Mouse (Mus musculus) hindbrain, embryonic 13.5 days (tissue): ENCODE results near the gene Pigf. TPM values are rescaled to one million over a fixed set of nuclear protein-coding genes. Genes with fewer than 3 reads are reported as not detected.

Experiments
- ATAC-seq: fragments of 200-750 bp; cut with Nextera tagmentation; 2 replicates; pipeline ENCODE4 v1.8.0; 2017; ENCODE audit warnings: moderate TSS enrichment; ENCODE audit not compliant: low FRiP score
- H3K27ac ChIP-seq: fragments of 300-500 bp; sonication (generic); 2 replicates; pipeline ENCODE4 v1.5.1; 2015; ENCODE audit warnings: inconsistent platforms, mild to moderate bottlenecking, moderate library complexity
- H3K27me3 ChIP-seq: fragments of 300-500 bp; sonication (generic); 2 replicates; pipeline ENCODE4 v1.6.1; 2015; ENCODE audit warnings: mild to moderate bottlenecking, inconsistent platforms
- H3K36me3 ChIP-seq: fragments of 300-500 bp; sonication (generic); 2 replicates; pipeline ENCODE4 v1.6.1; 2015; ENCODE audit warnings: mild to moderate bottlenecking, inconsistent platforms
- H3K4me1 ChIP-seq: fragments of 300-500 bp; sonication (generic); replicated peaks from 2 replicates; pipeline ENCODE4 v1.6.1; 2015; ENCODE audit warnings: inconsistent platforms
- H3K4me2 ChIP-seq: fragments of 300-500 bp; sonication (generic); 2 replicates; pipeline ENCODE4 v1.6.1; 2015; ENCODE audit warnings: inconsistent platforms, mild to moderate bottlenecking, moderate library complexity
- H3K4me3 ChIP-seq: fragments of 300-500 bp; sonication (generic); 2 replicates; pipeline ENCODE4 v1.5.1; 2015; ENCODE audit warnings: mild to moderate bottlenecking, inconsistent platforms
- H3K9ac ChIP-seq: fragments of 300-500 bp; sonication (generic); 2 replicates; pipeline ENCODE4 v1.6.1; 2015; ENCODE audit warnings: mild to moderate bottlenecking, inconsistent platforms
- H3K9me3 ChIP-seq: fragments of 300-500 bp; sonication (generic); 2 replicates; pipeline ENCODE4 v1.6.1; 2016; ENCODE audit warnings: inconsistent platforms
- WGBS: fragments of 180-500 bp; shearing (Covaris S2); methylation state at CpG from one replicate; pipeline ENCODE4 v1.1.7; 2015; 5-methylcytosine and 5-hydroxymethylcytosine counted together
- polyA plus RNA-seq: library from polyadenylated mRNA; unstranded; fragments of >200 nt; fragmentation: Nextera tagmentation; extraction: Ambion mirVana; gene quantifications from 2 replicates; pipeline ENCODE4 v1.2.1, GENCODE M21; 2015

Gene Pigf
- polyA plus RNA-seq, 1 experiment from 2014 or later: 37.0 TPM

DNA sequence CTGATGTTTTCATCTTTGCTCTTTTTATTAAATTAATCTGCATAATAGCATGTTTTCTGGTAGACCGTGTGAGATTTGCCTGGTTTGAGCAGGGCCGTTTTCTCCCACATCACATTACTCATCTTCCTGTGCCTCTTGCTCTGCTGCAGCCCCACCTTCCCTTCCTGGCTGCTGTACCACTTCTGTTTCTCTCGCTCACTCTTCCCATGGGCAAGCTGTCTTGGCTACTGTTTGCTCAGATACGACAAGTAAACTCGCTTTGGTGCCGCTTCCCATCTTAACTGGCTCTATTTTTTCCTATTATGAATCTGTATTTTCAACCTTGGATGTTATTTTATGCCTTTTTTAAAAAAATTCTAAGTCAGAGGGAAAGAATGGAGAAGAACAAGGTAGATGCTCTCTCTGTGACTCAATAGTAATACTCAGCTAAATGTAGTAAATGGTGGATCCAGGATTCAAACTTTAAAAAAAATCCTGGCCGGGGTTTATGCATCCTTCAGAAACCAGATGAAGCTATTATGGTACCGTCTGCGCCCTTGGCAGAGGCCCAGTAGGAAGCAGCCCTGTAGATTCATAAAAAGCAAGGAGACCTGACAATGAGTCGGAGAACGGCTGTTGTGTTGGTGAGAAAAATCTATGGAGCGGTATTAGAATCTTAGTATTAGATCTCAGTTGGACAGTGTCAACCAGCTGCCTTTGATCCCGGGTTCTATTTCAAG, 13.7 kb downstream of the Pigf start:
- Histone ChIP-seq H3K36me3 (peaks cover 23% of the 10 kb centered on the region), H3K9me3 (no peaks in the 10 kb centered on the region), H3K4me1 (no peaks in the 10 kb centered on the region), H3K9ac (no peak overlapping the region), H3K4me2 (no peak overlapping the region), H3K4me3 (no peak overlapping the region), H3K27ac (no peak overlapping the region), H3K27me3 (no peaks in the 10 kb centered on the region)
- WGBS: 85% methylated on average over 13 of the region's 13 CpGs
- ATAC-seq: no peak

DNA sequence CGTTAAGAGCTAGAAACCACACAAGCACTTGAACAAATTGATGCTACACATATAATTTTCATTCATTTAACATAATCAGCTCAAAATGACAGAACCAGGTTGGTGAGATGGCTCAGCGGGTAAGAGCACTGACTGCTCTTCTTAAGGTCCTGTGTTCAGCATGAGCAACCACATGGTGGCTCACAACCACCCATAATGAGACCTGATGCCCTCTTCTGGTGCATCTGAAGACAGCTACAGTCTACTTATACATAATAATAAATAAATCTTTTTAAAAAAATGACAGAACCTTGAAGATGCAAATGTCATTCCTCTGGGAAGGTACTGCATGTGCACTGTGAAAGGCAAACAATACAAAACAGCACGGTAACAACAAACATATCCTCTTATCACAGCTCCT, 16.3 kb downstream of the Pigf start:
- WGBS: 88% methylated on average over 3 of the region's 3 CpGs
- no peak for ATAC-seq

DNA sequence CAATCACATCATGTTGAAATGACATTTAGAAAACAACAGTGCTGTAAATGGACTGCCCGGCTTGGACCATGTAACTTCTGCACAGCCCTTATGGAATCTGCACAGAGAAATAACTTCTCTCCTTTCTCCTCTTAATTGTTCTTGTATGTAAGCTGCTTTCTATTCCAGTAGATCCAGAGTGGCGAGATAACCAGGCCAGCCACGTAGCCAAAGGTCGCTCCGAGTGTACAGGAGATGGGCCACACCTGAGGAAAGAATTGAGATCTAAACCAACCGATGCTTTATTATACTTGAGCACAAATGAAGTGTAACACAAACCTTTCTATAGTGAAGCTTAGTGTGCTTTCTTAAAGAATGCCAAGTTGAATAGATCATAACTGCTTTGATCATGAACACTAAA, 27.9 kb downstream of the Pigf start:
- no peak overlapping the region for H3K27ac ChIP-seq
- H3K36me3 ChIP-seq: peaks cover 12% of the 10 kb centered on the region
- no peaks in the 10 kb centered on the region for H3K27me3 ChIP-seq
- no peak overlapping the region for H3K4me2 ChIP-seq
- no peaks in the 10 kb centered on the region for H3K9me3 ChIP-seq
- H3K4me1 ChIP-seq: no peaks in the 10 kb centered on the region
- WGBS: 95% methylated on average over 6 of the region's 6 CpGs
- no peak overlapping the region for H3K4me3 ChIP-seq
- no peak for ATAC-seq
- no peak overlapping the region for H3K9ac ChIP-seq

More for the DNA sequence above, 16.3 kb downstream of the Pigf start:
- Histone ChIP-seq H3K36me3 (peaks cover 15% of the 10 kb centered on the region), H3K9me3 (no peaks in the 10 kb centered on the region), H3K27ac (no peak overlapping the region), H3K9ac (no peak overlapping the region), H3K4me1 (no peaks in the 10 kb centered on the region), H3K4me2 (no peak overlapping the region), H3K4me3 (no peak overlapping the region), H3K27me3 (no peaks in the 10 kb centered on the region)

- Histone ChIP-seq H3K27ac (no peak overlapping the region), H3K9ac (no peak overlapping the region), H3K36me3 (no peaks in the 10 kb centered on the region), H3K4me3 (no peak overlapping the region), H3K4me1 (peaks cover 17% of the 10 kb centered on the region), H3K27me3 (no peaks in the 10 kb centered on the region), H3K9me3 (no peaks in the 10 kb centered on the region), H3K4me2 (no peak overlapping the region)
- no peak for ATAC-seq
- WGBS: 92% methylated on average over 8 of the region's 8 CpGs
These were observed 33.9 kb downstream of the Pigf start for GRCm38 (mm10) chr17:86991306-86991705.

GRCm38 (mm10) chr17:86988601-86989184, 36.5 kb downstream of the Pigf start:
- Histone ChIP-seq H3K4me3 (no peak overlapping the region), H3K36me3 (no peaks in the 10 kb centered on the region; the same call in 1 of the 2 replicates), H3K4me1 (peaks cover 32% of the 10 kb centered on the region), H3K27ac (0 out of 2 replicates have a peak overlapping the region, but pooled peaks have one; percentile 9), H3K4me2 (no peak overlapping the region), H3K9me3 (no peaks in the 10 kb centered on the region), H3K27me3 (no peaks in the 10 kb centered on the region), H3K9ac (no peak overlapping the region)
- WGBS: 63% methylated on average over 6 of the region's 6 CpGs
- ATAC-seq: peak; percentile 24; the same call in 1 of the 2 replicates

GRCm38 (mm10) chr17:86988161-86988560, 37.0 kb downstream of the Pigf start:
- 88% methylated on average over 5 of the region's 5 CpGs for WGBS
- H3K4me2 ChIP-seq: no peak overlapping the region
- H3K27me3 ChIP-seq: no peaks in the 10 kb centered on the region
- H3K36me3 ChIP-seq: no peaks in the 10 kb centered on the region; the same call in 1 of the 2 replicates
- peaks cover 32% of the 10 kb centered on the region for H3K4me1 ChIP-seq
- no peak overlapping the region for H3K4me3 ChIP-seq
- no peak overlapping the region for H3K27ac ChIP-seq
- H3K9ac ChIP-seq: no peak overlapping the region
- no peaks in the 10 kb centered on the region for H3K9me3 ChIP-seq
- ATAC-seq: no peak; the same call in 1 of the 2 replicates

DNA sequence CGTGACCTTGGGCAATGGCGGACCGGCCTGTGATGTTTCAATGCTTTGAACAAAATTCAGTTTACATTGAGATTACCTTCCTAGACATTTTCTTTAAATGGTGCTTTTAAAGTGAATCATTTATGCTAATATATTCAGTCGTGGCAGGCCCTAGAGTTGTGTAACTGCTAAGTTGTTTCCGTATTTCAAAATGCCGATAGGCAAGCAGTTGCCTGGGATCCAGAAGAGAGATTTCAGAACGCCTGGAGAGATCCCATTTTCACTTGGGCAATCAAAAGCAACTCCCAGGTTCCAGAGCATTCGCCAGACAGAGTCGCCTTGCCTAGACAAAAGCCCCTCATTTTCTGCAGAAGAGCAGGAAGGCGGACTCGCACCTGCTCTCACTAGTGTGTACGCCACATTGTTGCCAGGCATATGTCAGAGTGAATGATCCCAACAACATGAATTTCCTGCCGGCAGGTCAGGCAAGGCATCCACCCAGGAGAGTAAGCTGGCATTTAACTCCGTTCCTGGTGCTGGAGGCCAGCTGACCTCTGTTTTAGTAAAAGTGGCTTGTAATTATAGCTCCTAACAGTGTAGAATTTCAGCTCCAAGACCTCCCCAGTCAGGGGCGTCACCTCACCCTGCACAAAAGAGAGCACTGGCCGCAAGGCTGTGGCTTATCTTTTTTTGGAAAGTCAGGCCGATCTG, 38.6 kb downstream of the Pigf start:
- no peak for ATAC-seq
- Histone ChIP-seq H3K9ac (0 out of 2 replicates have a peak overlapping the region, but pooled peaks have one; percentile 13), H3K9me3 (no peaks in the 10 kb centered on the region), H3K4me1 (peaks cover 32% of the 10 kb centered on the region), H3K27ac (peak overlapping the region; percentile 60), H3K36me3 (no peaks in the 10 kb centered on the region; the same call in 1 of the 2 replicates), H3K4me2 (0 out of 2 replicates have a peak overlapping the region, but pooled peaks have one; percentile 6), H3K27me3 (no peaks in the 10 kb centered on the region), H3K4me3 (no peak overlapping the region)
- 45% methylated on average over 17 of the region's 17 CpGs for WGBS

DNA sequence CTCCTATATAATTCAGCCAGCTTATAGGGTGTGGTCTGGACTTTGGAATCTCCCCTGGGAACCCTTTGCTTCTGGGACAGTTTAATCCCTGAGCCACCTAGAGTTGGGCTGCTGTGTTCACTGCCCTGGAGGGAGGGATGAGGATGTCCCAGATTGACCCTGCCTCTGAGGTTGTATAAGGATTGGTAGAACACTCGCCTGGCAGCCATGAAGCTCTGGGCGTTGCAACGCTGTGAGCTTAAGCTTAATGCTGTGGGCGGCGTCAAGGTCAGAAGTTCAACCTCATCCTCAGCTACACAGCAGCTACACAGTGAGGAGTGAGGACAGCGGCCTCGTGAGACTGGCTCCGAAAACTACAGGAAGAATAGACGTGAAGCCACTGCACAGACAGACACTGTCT, 42.7 kb downstream of the Pigf start:
- WGBS: 73% methylated on average over 9 of the region's 9 CpGs
- Histone ChIP-seq H3K4me2 (no peak overlapping the region), H3K9ac (no peak overlapping the region), H3K4me1 (peaks cover 25% of the 10 kb centered on the region), H3K9me3 (no peaks in the 10 kb centered on the region), H3K27me3 (no peaks in the 10 kb centered on the region), H3K4me3 (no peak overlapping the region), H3K27ac (no peak overlapping the region), H3K36me3 (no peaks in the 10 kb centered on the region; the same call in 1 of the 2 replicates)
- ATAC-seq: no peak

GRCm38 (mm10) chr17:86981701-86982100, 43.5 kb downstream of the Pigf start:
- Histone ChIP-seq H3K27ac (no peak overlapping the region), H3K27me3 (no peaks in the 10 kb centered on the region), H3K9me3 (no peaks in the 10 kb centered on the region), H3K4me1 (peaks cover 19% of the 10 kb centered on the region), H3K4me3 (no peak overlapping the region), H3K9ac (no peak overlapping the region), H3K36me3 (no peaks in the 10 kb centered on the region; the same call in 1 of the 2 replicates), H3K4me2 (no peak overlapping the region)
- 97% methylated on average over 2 of the region's 2 CpGs for WGBS
- no peak for ATAC-seq

GRCm38 (mm10) chr17:86981205-86981604, 44.0 kb downstream of the Pigf start:
- no peak overlapping the region for H3K4me2 ChIP-seq
- no peaks in the 10 kb centered on the region for H3K9me3 ChIP-seq
- 97% methylated on average over 1 of the region's 1 CpGs for WGBS
- H3K9ac ChIP-seq: no peak overlapping the region
- no peaks in the 10 kb centered on the region for H3K27me3 ChIP-seq
- H3K4me3 ChIP-seq: no peak overlapping the region
- no peak for ATAC-seq
- peaks cover 14% of the 10 kb centered on the region for H3K4me1 ChIP-seq
- no peak overlapping the region for H3K27ac ChIP-seq
- H3K36me3 ChIP-seq: no peaks in the 10 kb centered on the region; the same call in 1 of the 2 replicates

- H3K27ac ChIP-seq: no peak overlapping the region
- no peaks in the 10 kb centered on the region for H3K27me3 ChIP-seq
- no peak overlapping the region for H3K4me2 ChIP-seq
- H3K9ac ChIP-seq: no peak overlapping the region
- H3K4me1 ChIP-seq: no peaks in the 10 kb centered on the region
- ATAC-seq: no peak
- no peak overlapping the region for H3K4me3 ChIP-seq
- WGBS: 87% methylated on average over 6 of the region's 6 CpGs
- peaks cover 5% of the 10 kb centered on the region; the same call in 1 of the 2 replicates for H3K36me3 ChIP-seq
- H3K9me3 ChIP-seq: no peaks in the 10 kb centered on the region
These were observed 46.7 kb downstream of the Pigf start for GRCm38 (mm10) chr17:86978496-86978895.

GRCm38 (mm10) chr17:86976387-86976786, 48.8 kb downstream of the Pigf start:
- H3K4me3 ChIP-seq: no peak overlapping the region
- H3K9me3 ChIP-seq: no peaks in the 10 kb centered on the region
- ATAC-seq: no peak
- peaks cover 12% of the 10 kb centered on the region; the same call in 1 of the 2 replicates for H3K36me3 ChIP-seq
- no peak overlapping the region for H3K27ac ChIP-seq
- H3K4me1 ChIP-seq: no peaks in the 10 kb centered on the region
- no peaks in the 10 kb centered on the region for H3K27me3 ChIP-seq
- H3K4me2 ChIP-seq: no peak overlapping the region
- 86% methylated on average over 10 of the region's 10 CpGs for WGBS
- H3K9ac ChIP-seq: no peak overlapping the region
